Mouse (Mus musculus) stomach, postnatal 0 days (tissue): ENCODE data around the gene Zfp688.

Experiments
- CTCF ChIP-seq: IDR thresholded peaks from 2 replicates; pipeline ENCODE4 v1.5.1; 2016; ENCODE audit warnings: antibody characterized with exemption, low read depth, mild to moderate bottlenecking, moderate library complexity
- EP300 ChIP-seq: optimal IDR thresholded peaks from 2 replicates; pipeline ENCODE3; 2016; ENCODE audit warnings: antibody characterized with exemption

DNA sequence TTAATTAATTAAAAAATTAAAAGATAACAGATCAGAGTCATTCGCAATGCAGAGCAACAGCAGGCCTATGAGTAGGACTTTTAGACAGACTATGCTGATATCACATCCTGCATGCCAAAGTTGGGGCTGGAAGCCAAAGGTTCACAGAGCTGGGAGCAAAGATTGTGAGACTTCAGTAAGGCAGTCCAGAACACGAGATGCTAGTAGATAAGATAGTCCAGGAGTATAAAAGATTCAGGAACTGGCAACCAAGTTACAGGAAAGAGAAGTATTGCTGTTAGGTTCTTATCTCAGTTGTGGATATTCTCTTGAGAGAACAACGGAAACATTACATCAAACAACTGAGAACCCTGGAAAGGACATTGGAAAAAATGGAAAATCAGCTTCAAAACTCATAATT, 4.5 kb upstream of the Zfp688 start:
- TF ChIP-seq CTCF (no peak), EP300 (no peak)
